Mouse (Mus musculus): ENCODE data around the gene Epb41. TPM values are rescaled to one million over a fixed set of nuclear protein-coding genes. Genes with fewer than 3 reads are reported as not detected.

Gene Epb41
- polyA plus RNA-seq, 1 experiment from 2014 or later: 73.7 TPM

GRCm38 (mm10) chr4:132093136-132093535 lies 18.0 kb upstream of the Epb41 start:
- no peak overlapping the region for H3K4me2 ChIP-seq (replicated peaks)
- H3K4me1 ChIP-seq: no peaks in the 10 kb centered on the region
- no peaks in the 10 kb centered on the region for H3K36me3 ChIP-seq
- no peaks in the 10 kb centered on the region for H3K27me3 ChIP-seq
- no peak overlapping the region for H3K27ac ChIP-seq (replicated peaks)
- H3K9ac ChIP-seq (replicated peaks): no peak overlapping the region
- WGBS: 80% methylated on average over 6 of the region's 6 CpGs
- H3K9me3 ChIP-seq: no peaks in the 10 kb centered on the region
- H3K4me3 ChIP-seq: no peak overlapping the region
- no peak for ATAC-seq (replicated peaks)

DNA sequence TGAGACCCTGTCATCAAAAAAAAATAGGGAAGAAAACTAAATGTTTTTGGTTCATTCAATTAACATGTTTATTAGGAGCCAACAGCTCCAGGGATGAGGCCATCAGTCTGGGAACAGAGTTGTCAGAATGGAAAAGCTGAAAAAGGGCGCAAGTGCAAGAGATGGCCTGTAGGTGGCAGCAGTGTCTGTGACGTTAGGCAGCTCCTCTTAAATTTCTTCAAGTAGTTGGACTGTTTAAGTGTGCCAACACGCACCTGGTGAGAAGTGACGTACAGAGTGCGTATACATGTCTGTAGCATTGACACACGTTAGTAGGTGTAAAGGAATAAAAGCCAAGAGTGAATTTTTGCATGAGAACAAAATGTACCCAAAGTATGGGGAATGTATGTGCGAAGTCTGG lies 13.8 kb upstream of the Epb41 start:
- no peak; the same call in 1 of the 2 replicates for ATAC-seq (replicated peaks)
- no peaks in the 10 kb centered on the region for H3K4me1 ChIP-seq
- no peaks in the 10 kb centered on the region for H3K36me3 ChIP-seq
- H3K27ac ChIP-seq (replicated peaks): no peak overlapping the region
- no peak overlapping the region for H3K4me2 ChIP-seq (replicated peaks)
- no peaks in the 10 kb centered on the region for H3K27me3 ChIP-seq
- H3K9me3 ChIP-seq: no peaks in the 10 kb centered on the region
- H3K4me3 ChIP-seq: no peak overlapping the region
- H3K9ac ChIP-seq (replicated peaks): no peak overlapping the region
- WGBS: 17% methylated on average over 7 of the region's 7 CpGs

DNA sequence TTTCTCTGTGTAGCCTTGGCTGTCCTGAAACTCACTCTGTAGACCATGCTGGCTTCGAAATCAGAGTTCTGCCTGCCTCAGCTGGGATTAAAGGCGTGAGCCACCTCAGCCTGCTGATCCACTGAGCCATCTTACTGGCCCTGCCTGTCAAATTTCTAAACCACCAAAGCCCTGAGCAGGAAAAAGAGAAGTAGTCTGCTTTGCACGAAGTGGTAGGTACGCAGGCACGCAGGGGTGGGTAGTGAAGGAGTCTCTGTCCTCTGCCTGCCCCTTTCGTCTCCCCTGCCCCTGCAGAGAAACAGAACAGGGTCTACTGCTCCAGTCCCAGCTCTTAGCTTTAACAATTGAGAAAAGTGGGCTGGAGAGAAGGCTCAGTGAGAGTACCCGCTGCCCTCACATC lies 10.0 kb upstream of the Epb41 start:
- Histone ChIP-seq H3K27me3 (0 out of 2 replicates have a peak, but pooled peaks cover 4% of the 10 kb centered on the region), H3K9me3 (no peaks in the 10 kb centered on the region), H3K4me2 (replicated peaks) (no peak overlapping the region), H3K36me3 (no peaks in the 10 kb centered on the region), H3K27ac (replicated peaks) (no peak overlapping the region), H3K4me3 (no peak overlapping the region), H3K4me1 (no peaks in the 10 kb centered on the region), H3K9ac (replicated peaks) (no peak overlapping the region)
- ATAC-seq (replicated peaks): no peak
- 79% methylated on average over 7 of the region's 7 CpGs for WGBS

DNA sequence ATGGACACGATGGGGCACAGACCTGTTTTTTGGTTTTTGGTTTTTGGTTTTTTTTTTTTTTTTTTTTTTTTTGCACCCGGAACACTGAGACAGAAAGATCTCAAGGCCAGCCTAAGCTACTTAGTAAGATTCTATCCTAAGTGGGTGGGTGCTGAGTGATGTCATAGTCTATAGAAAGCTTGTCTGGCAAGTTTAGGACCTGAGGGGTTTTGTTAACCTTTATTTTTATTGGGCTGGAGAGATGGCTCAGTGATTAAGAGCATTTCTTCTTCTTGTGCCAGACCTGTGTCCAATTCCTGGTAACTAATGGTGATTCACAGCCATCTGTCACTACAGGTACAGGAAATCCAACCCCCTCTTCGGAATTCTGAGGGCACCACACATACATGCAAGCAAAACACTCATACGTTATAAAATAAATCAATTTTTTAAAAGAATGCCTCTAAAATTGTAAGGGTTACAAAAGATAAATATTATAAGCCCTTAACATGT lies 5.4 kb upstream of the Epb41 start:
- no peaks in the 10 kb centered on the region for H3K9me3 ChIP-seq
- H3K4me3 ChIP-seq: no peak overlapping the region
- 66% methylated on average over 4 of the region's 4 CpGs for WGBS
- ATAC-seq (replicated peaks): no peak
- no peak overlapping the region for H3K27ac ChIP-seq (replicated peaks)
- H3K4me2 ChIP-seq (replicated peaks): no peak overlapping the region
- H3K27me3 ChIP-seq: peaks cover 32% of the 10 kb centered on the region
- H3K4me1 ChIP-seq: peaks cover 9% of the 10 kb centered on the region
- H3K36me3 ChIP-seq: no peaks in the 10 kb centered on the region
- H3K9ac ChIP-seq (replicated peaks): no peak overlapping the region

GRCm38 (mm10) chr4:132079555-132080275 lies 4.6 kb upstream of the Epb41 start:
- 15% methylated on average over 19 of the region's 19 CpGs for WGBS
- ATAC-seq (replicated peaks): no peak
- H3K4me2 ChIP-seq (replicated peaks): no peak overlapping the region

GRCm38 (mm10) chr4:132078296-132078714 lies 3.2 kb upstream of the Epb41 start:
- ATAC-seq (replicated peaks): no peak
- H3K27me3 ChIP-seq: peaks cover 49% of the 10 kb centered on the region
- H3K27ac ChIP-seq (replicated peaks): no peak overlapping the region
- no peaks in the 10 kb centered on the region for H3K9me3 ChIP-seq
- H3K4me2 ChIP-seq (replicated peaks): no peak overlapping the region
- no peak overlapping the region for H3K4me3 ChIP-seq
- 57% methylated on average over 7 of the region's 7 CpGs for WGBS
- H3K9ac ChIP-seq (replicated peaks): no peak overlapping the region
- H3K36me3 ChIP-seq: no peaks in the 10 kb centered on the region
- H3K4me1 ChIP-seq: peaks cover 26% of the 10 kb centered on the region

More at GRCm38 (mm10) chr4:132079555-132080275, 4.6 kb upstream of the Epb41 start:
- no peaks in the 10 kb centered on the region for H3K36me3 ChIP-seq
- peaks cover 41% of the 10 kb centered on the region for H3K27me3 ChIP-seq
- H3K9me3 ChIP-seq: no peaks in the 10 kb centered on the region
- peaks cover 18% of the 10 kb centered on the region for H3K4me1 ChIP-seq
- no peak overlapping the region for H3K27ac ChIP-seq (replicated peaks)
- H3K4me3 ChIP-seq: no peak overlapping the region
- no peak overlapping the region for H3K9ac ChIP-seq (replicated peaks)

- no peak overlapping the region for H3K27ac ChIP-seq (replicated peaks)
- peaks cover 26% of the 10 kb centered on the region for H3K4me1 ChIP-seq
- H3K4me3 ChIP-seq: no peak overlapping the region
- H3K36me3 ChIP-seq: no peaks in the 10 kb centered on the region
- H3K9ac ChIP-seq (replicated peaks): no peak overlapping the region
- no peak for ATAC-seq (replicated peaks)
- H3K9me3 ChIP-seq: no peaks in the 10 kb centered on the region
- 78% methylated on average over 7 of the region's 7 CpGs for WGBS
- peaks cover 57% of the 10 kb centered on the region for H3K27me3 ChIP-seq
- H3K4me2 ChIP-seq (replicated peaks): no peak overlapping the region
Measured at GRCm38 (mm10) chr4:132077445-132077844, 2.3 kb upstream of the Epb41 start.

GRCm38 (mm10) chr4:132076480-132077405 lies 1.6 kb upstream of the Epb41 start:
- Histone ChIP-seq H3K27ac (replicated peaks) (no peak overlapping the region), H3K4me1 (peaks cover 26% of the 10 kb centered on the region), H3K9ac (replicated peaks) (no peak overlapping the region), H3K4me2 (replicated peaks) (peak overlapping the region; percentile 0; the same call in 1 of the 2 replicates), H3K27me3 (peaks cover 61% of the 10 kb centered on the region), H3K9me3 (no peaks in the 10 kb centered on the region), H3K4me3 (no peak overlapping the region), H3K36me3 (no peaks in the 10 kb centered on the region)
- no peak for ATAC-seq (replicated peaks)
- 21% methylated on average over 20 of the region's 20 CpGs for WGBS

DNA sequence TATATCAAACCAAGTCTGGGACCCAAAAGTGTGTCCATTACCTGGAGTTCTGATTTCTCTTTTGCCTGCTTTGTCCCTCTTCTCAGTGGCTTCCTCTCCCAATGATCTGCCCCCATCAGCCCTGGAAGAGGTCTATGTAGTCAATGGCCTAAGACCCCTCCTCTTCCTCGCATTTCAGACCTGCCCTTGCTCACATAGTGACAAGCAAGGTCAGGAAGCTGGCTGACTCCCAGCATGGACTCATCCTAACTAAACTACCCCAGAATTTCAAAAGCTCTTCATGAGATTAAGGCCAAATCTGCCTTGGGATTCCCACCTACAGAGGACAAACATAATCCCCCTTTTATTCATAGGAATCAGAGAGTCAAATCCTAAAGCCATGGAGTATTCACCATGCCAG lies 675 bp upstream of the Epb41 start:
- H3K27ac ChIP-seq (replicated peaks): no peak overlapping the region
- H3K9me3 ChIP-seq: no peaks in the 10 kb centered on the region
- H3K4me3 ChIP-seq: peak overlapping the region; percentile 56
- WGBS: 34% methylated on average over 1 of the region's 1 CpGs
- peak overlapping the region; percentile 99 for H3K4me2 ChIP-seq (replicated peaks)
- H3K9ac ChIP-seq (replicated peaks): 0 out of 2 replicates have a peak overlapping the region, but pooled peaks have one; percentile 43
- peaks cover 26% of the 10 kb centered on the region for H3K4me1 ChIP-seq
- no peaks in the 10 kb centered on the region for H3K36me3 ChIP-seq
- H3K27me3 ChIP-seq: peaks cover 59% of the 10 kb centered on the region
- no peak for ATAC-seq (replicated peaks)

DNA sequence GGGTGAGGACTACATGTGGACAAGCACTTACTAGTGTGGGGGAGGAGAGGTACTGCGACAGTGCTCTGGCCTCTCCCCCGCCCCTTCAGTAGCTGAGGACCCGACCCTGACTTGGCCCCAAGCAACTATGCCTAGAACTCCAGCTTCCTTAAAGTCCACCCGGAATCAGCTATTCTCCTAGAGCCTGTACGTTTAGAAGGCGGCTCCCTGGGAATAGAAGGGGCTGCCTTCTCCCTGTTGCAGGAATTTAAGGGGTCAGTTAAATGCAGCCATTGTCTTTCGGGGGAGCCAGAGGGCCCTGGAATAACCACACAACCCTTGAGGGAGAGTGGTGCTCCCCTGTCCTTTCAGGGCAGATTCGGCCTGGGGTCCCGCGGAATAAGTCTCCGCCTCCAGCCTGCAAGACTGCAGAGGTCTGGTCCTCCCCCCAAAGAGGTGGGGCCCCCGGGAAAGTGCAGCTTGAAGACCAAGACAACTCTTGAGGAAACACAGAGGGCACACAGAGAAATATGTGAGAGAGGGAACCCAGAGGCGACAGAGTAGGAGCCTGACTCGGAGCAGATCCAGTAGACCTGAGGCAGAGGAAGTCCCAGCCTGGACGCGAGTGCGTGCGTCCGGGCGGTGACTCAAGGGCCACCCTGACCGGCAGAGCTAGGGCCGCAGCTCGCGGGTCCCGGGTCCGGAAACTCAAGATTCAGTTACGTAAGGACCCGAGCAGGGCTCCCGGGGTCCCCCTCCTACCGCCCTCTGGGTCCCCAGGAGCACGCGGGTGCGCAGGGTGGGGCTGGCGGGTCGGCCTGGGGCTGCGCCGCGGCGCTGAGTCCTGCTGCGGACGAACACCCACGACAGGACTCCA lies 816 bp downstream of the Epb41 start, which contains the start of gene Gm10300:
Gm10300 (plus strand) TSS at position 621 of the 856 bp plus-strand sequence.
- Histone ChIP-seq H3K4me2 (replicated peaks) (peak within 1 kb of the TSS; percentile 99), H3K27me3 (peaks cover 56% of the 10 kb centered on the region)

GRCm38 (mm10) chr4:132072946-132073345 lies 2.2 kb downstream of the Epb41 start:
- WGBS: 63% methylated on average over 6 of the region's 6 CpGs
- no peaks in the 10 kb centered on the region for H3K9me3 ChIP-seq
- H3K4me3 ChIP-seq: no peak overlapping the region
- ATAC-seq (replicated peaks): no peak
- peaks cover 52% of the 10 kb centered on the region for H3K27me3 ChIP-seq
- H3K9ac ChIP-seq (replicated peaks): no peak overlapping the region
- no peak overlapping the region for H3K27ac ChIP-seq (replicated peaks)
- H3K36me3 ChIP-seq: no peaks in the 10 kb centered on the region
- no peak overlapping the region for H3K4me2 ChIP-seq (replicated peaks)
- H3K4me1 ChIP-seq: peaks cover 23% of the 10 kb centered on the region

More for the DNA sequence above, 816 bp downstream of the Epb41 start, which contains the start of gene Gm10300:
- peak within 1 kb of the TSS; percentile 56 for H3K4me3 ChIP-seq
- H3K27ac ChIP-seq (replicated peaks): no peak within 1 kb of the TSS
- no peaks in the 10 kb centered on the region for H3K36me3 ChIP-seq
- H3K9me3 ChIP-seq: no peaks in the 10 kb centered on the region
- peaks cover 24% of the 10 kb centered on the region for H3K4me1 ChIP-seq
- H3K9ac ChIP-seq (replicated peaks): peak within 1 kb of the TSS; percentile 43
- under 1% methylated on average over 42 of the region's 42 CpGs for WGBS
- peak; percentile 33 for ATAC-seq (replicated peaks)

All from forebrain, embryonic 15.5 days (tissue).